Mouse (Mus musculus) midbrain, postnatal 0 days (tissue): Measurements from ENCODE around the gene Prkaca. TPM values are rescaled to one million over a fixed set of nuclear protein-coding genes. Genes with fewer than 3 reads are reported as not detected.

Experiments
- ATAC-seq: fragments of 200-750 bp; cut with Nextera tagmentation; 2 replicates; pipeline ENCODE4 v1.8.0; 2017; ENCODE audit warnings: moderate number of reproducible peaks, mild to moderate bottlenecking, moderate TSS enrichment, moderate library complexity; ENCODE audit not compliant: low FRiP score
- DNase-seq: peaks from one replicate; pipeline ENCODE4 v3.0.0-alpha.2; 2015; ENCODE audit warnings: low spot score
- H3K27ac ChIP-seq: fragments of 300-500 bp; sonication (generic); 2 replicates; pipeline ENCODE4 v1.5.1; 2014; ENCODE audit warnings: low read depth, mild to moderate bottlenecking, low read length, mixed read lengths
- H3K27me3 ChIP-seq: fragments of 300-500 bp; sonication (generic); 2 replicates; pipeline ENCODE4 v1.6.1; 2014; ENCODE audit warnings: low read length, control low read depth, mixed read lengths; ENCODE audit not compliant: insufficient read depth
- H3K36me3 ChIP-seq: fragments of 300-500 bp; sonication (generic); 2 replicates; pipeline ENCODE4 v1.6.1; 2014; ENCODE audit warnings: low read length, control low read depth, mixed read lengths; ENCODE audit not compliant: insufficient read depth
- H3K4me1 ChIP-seq: fragments of 300-500 bp; sonication (generic); 2 replicates; pipeline ENCODE4 v1.6.1; 2014; ENCODE audit warnings: mild to moderate bottlenecking, control low read depth, antibody characterized with exemption, low read length, mixed read lengths; ENCODE audit not compliant: insufficient read depth
- H3K4me2 ChIP-seq: fragments of 300-500 bp; sonication (generic); 2 replicates; pipeline ENCODE4 v1.6.1; 2014; ENCODE audit warnings: low read depth, mild to moderate bottlenecking, low read length, mixed read lengths; ENCODE audit not compliant: poor library complexity, severe bottlenecking
- H3K4me3 ChIP-seq: fragments of 300-500 bp; sonication (generic); 2 replicates; pipeline ENCODE4 v1.5.1; 2014; ENCODE audit warnings: low read depth, mild to moderate bottlenecking, low read length, moderate library complexity
- H3K9ac ChIP-seq: fragments of 300-500 bp; sonication (generic); replicated peaks from 2 replicates; pipeline ENCODE4 v1.6.1; 2014; ENCODE audit warnings: mild to moderate bottlenecking, low read length, moderate library complexity, mixed read lengths; ENCODE audit not compliant: poor library complexity, severe bottlenecking
- H3K9me3 ChIP-seq: fragments of 300-500 bp; sonication (generic); 2 replicates; pipeline ENCODE4 v1.6.1; 2016; ENCODE audit warnings: low read length, control low read depth
- CTCF ChIP-seq: IDR thresholded peaks from 2 replicates; pipeline ENCODE4 v1.5.1; 2016; ENCODE audit warnings: antibody characterized with exemption, mild to moderate bottlenecking
- WGBS: fragments of 180-500 bp; shearing (Covaris S2); extraction: QIAGEN DNeasy Blood & Tissue Kit; methylation state at CpG from one replicate; pipeline ENCODE4 v1.1.7; 2014; 5-methylcytosine and 5-hydroxymethylcytosine counted together
- polyA plus RNA-seq: library from polyadenylated mRNA; unstranded; fragments of >200 nt; fragmentation: Nextera tagmentation; extraction: Ambion mirVana; gene quantifications from 2 replicates; pipeline ENCODE4 v1.2.1, GENCODE M21; 2015
- total RNA-seq: library from RNA; depleted of rRNA; stranded (reverse); fragments of >200 nt; gene quantifications from 2 replicates; pipeline ENCODE4 v1.2.3, GENCODE M21; 2014

The Prkaca gene
- total and polyA plus RNA-seq, 2 experiments from 2014 or later: 218 to 253 TPM

GRCm38 (mm10) chr8:83937645-83938044 lies 35.1 kb upstream of the Prkaca start:
- Histone ChIP-seq H3K36me3 (peaks cover 75% of the 10 kb centered on the region), H3K27ac (no peak overlapping the region), H3K9ac (no peak overlapping the region), H3K9me3 (no peaks in the 10 kb centered on the region), H3K27me3 (no peaks in the 10 kb centered on the region), H3K4me3 (no peak overlapping the region), H3K4me2 (no peak overlapping the region), H3K4me1 (no peaks in the 10 kb centered on the region)
- no peak for DNase-seq
- WGBS: 93% methylated on average over 7 of the region's 7 CpGs
- no peak for TF ChIP-seq CTCF
- ATAC-seq: no peak

- Histone ChIP-seq H3K27ac (no peak overlapping the region), H3K27me3 (no peaks in the 10 kb centered on the region), H3K4me1 (no peaks in the 10 kb centered on the region), H3K9ac (no peak overlapping the region), H3K4me3 (no peak overlapping the region), H3K4me2 (no peak overlapping the region), H3K36me3 (peaks cover 68% of the 10 kb centered on the region), H3K9me3 (no peaks in the 10 kb centered on the region)
- DNase-seq: no peak
- TF ChIP-seq CTCF: no peak
- 91% methylated on average over 14 of the region's 15 CpGs for WGBS
- ATAC-seq: no peak
These were observed 34.5 kb upstream of the Prkaca start for GRCm38 (mm10) chr8:83938330-83938729.

- Histone ChIP-seq H3K27ac (no peak overlapping the region), H3K9me3 (no peaks in the 10 kb centered on the region), H3K4me2 (no peak overlapping the region), H3K36me3 (peaks cover 39% of the 10 kb centered on the region), H3K4me1 (no peaks in the 10 kb centered on the region), H3K4me3 (no peak overlapping the region), H3K9ac (no peak overlapping the region), H3K27me3 (no peaks in the 10 kb centered on the region)
- DNase-seq (no peak), ATAC-seq (no peak)
- no peak for TF ChIP-seq CTCF
- WGBS: 82% methylated on average over 6 of the region's 6 CpGs
These were observed 31.6 kb upstream of the Prkaca start for GRCm38 (mm10) chr8:83941066-83941677.

- H3K9me3 ChIP-seq: no peaks in the 10 kb centered on the region
- H3K27ac ChIP-seq: no peak overlapping the region
- no peaks in the 10 kb centered on the region for H3K4me1 ChIP-seq
- H3K36me3 ChIP-seq: peaks cover 27% of the 10 kb centered on the region
- TF ChIP-seq CTCF: no peak
- no peak overlapping the region for H3K4me2 ChIP-seq
- WGBS: 77% methylated on average over 1 of the region's 1 CpGs
- DNase-seq (no peak), ATAC-seq (no peak)
- no peak overlapping the region for H3K9ac ChIP-seq
- H3K27me3 ChIP-seq: no peaks in the 10 kb centered on the region
- H3K4me3 ChIP-seq: no peak overlapping the region
These were observed 30.3 kb upstream of the Prkaca start for GRCm38 (mm10) chr8:83942446-83942845.

GRCm38 (mm10) chr8:83945540-83945939 lies 27.3 kb upstream of the Prkaca start:
- peaks cover 3% of the 10 kb centered on the region; the same call in 1 of the 2 replicates for H3K36me3 ChIP-seq
- H3K4me1 ChIP-seq: no peaks in the 10 kb centered on the region
- no peak overlapping the region for H3K4me2 ChIP-seq
- H3K9ac ChIP-seq: no peak overlapping the region
- no peak overlapping the region for H3K27ac ChIP-seq
- no peaks in the 10 kb centered on the region for H3K27me3 ChIP-seq
- WGBS: 68% methylated on average over 3 of the region's 3 CpGs
- DNase-seq (no peak), ATAC-seq (no peak)
- no peaks in the 10 kb centered on the region for H3K9me3 ChIP-seq
- H3K4me3 ChIP-seq: no peak overlapping the region
- TF ChIP-seq CTCF: no peak

GRCm38 (mm10) chr8:83954749-83955105 lies 18.1 kb upstream of the Prkaca start:
- Histone ChIP-seq H3K4me2 (peak overlapping the region; percentile 94), H3K27me3 (no peaks in the 10 kb centered on the region), H3K27ac (peak overlapping the region; percentile 52), H3K4me3 (peak overlapping the region; percentile 49), H3K36me3 (no peaks in the 10 kb centered on the region), H3K9me3 (no peaks in the 10 kb centered on the region), H3K4me1 (no peaks in the 10 kb centered on the region), H3K9ac (peak overlapping the region; percentile 42; the same call in 1 of the 2 replicates)
- peak; percentile 34 for ATAC-seq
- no peak for DNase-seq
- TF ChIP-seq CTCF: no peak
- under 1% methylated on average over 14 of the region's 14 CpGs for WGBS
